In the genomic region with DNA sequence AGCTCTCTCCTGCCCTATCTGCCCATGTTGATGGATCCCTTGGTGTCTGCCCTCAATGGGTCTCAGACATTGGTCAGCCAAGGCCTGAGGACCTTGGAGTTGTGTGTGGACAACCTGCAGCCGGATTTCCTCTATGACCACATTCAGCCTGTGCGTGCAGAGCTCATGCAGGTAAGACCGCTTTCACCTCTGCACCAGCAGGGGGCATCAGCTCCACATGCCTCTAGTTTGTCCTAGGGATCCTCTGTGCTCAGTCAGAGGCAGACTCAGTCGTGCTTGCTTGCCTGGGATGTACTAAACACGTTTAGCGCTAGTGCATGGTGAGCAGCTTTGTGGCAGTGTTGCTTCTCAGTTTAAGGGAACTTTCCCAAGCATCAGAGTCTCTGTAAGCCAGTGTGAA, we compare ENCODE assay signal across 9 mouse cellular contexts. TPM values are rescaled to one million over a fixed set of nuclear protein-coding genes. Genes with fewer than 3 reads are reported as not detected.
DNase-seq lines count a peak whose midpoint lies in the region; ATAC-seq and TF ChIP-seq lines count a peak whose summit lies in the region.
"Had no signal": no experiment of that assay in that cellular context is flagged by ENCODE, and none has a peak within 500 bp of the region (broad histone marks: within the 10 kb centered on the region; RNA-seq: fewer than 3 reads in every experiment).

No protein-coding gene starts in this region.

- WGBS in forebrain, postnatal 0 days: 67% methylated on average over 6 of the region's 6 CpGs
- 82% methylated on average over 6 of the region's 6 CpGs for WGBS in forebrain, embryonic 12.5 days
- 81% methylated on average over 6 of the region's 6 CpGs for WGBS in thymus, adult 2 months

- no peak for TF ChIP-seq POLR2A in thymus, adult 2 months (IDR thresholded peaks at IDR 0.05; ENCODE audit: control insufficient read depth, extremely low read depth, insufficient read depth, low read length, poor library complexity)

- H3K27ac ChIP-seq in forebrain, postnatal 0 days (ENCODE audit: low read depth, low read length): no peak overlapping the region
- H3K27ac ChIP-seq in forebrain, embryonic 12.5 days: no peak overlapping the region
- no peak overlapping the region for H3K27ac ChIP-seq in thymus, adult 2 months (ENCODE audit: control insufficient read depth, insufficient read depth, low read length)
- H3K27ac ChIP-seq: liver, embryonic 15.5 days had no signal

- no peak overlapping the region for H3K4me2 ChIP-seq in forebrain, postnatal 0 days (ENCODE audit: low read depth)
- H3K4me2 ChIP-seq in forebrain, embryonic 12.5 days: no peak overlapping the region
- H3K4me2 ChIP-seq: liver, embryonic 15.5 days had no signal

- peak; percentile 68 for TF ChIP-seq CTCF in forebrain, postnatal 0 days (IDR thresholded peaks at IDR 0.05; ENCODE audit: low read depth)
- TF ChIP-seq CTCF in thymus, adult 2 months (IDR thresholded peaks at IDR 0.05; ENCODE audit: borderline replicate concordance, control insufficient read depth, extremely low read depth, insufficient read depth, low read length, poor library complexity): peak; percentile 75; the same call in 1 of the 2 replicates

- no peak overlapping the region for H3K4me3 ChIP-seq in forebrain, postnatal 0 days (ENCODE audit: low read depth, low read length)
- H3K4me3 ChIP-seq in forebrain, embryonic 12.5 days (replicated peaks): no peak overlapping the region
- no peak overlapping the region for H3K4me3 ChIP-seq in thymus, adult 2 months (ENCODE audit: control insufficient read depth, insufficient read depth, low read length)
- H3K4me3 ChIP-seq: liver, embryonic 15.5 days had no signal

- peak; percentile 20; the same call in 1 of the 2 replicates for ATAC-seq in forebrain, postnatal 0 days
- no peak for ATAC-seq in forebrain, embryonic 12.5 days (ENCODE audit: low FRiP score)

- H3K9me3 ChIP-seq in forebrain, postnatal 0 days (ENCODE audit: low read length): no peaks in the 10 kb centered on the region
- H3K9me3 ChIP-seq in forebrain, embryonic 12.5 days: no peaks in the 10 kb centered on the region
- H3K9me3 ChIP-seq: liver, embryonic 15.5 days had no signal

- H3K36me3 ChIP-seq in forebrain, postnatal 0 days (ENCODE audit: insufficient read depth): peaks cover 99% of the 10 kb centered on the region
- H3K36me3 ChIP-seq in forebrain, embryonic 12.5 days (replicated peaks): peaks cover 100% of the 10 kb centered on the region
- peaks cover 86% of the 10 kb centered on the region for H3K36me3 ChIP-seq in thymus, adult 2 months (ENCODE audit: control insufficient read depth, insufficient read depth, low read length)

- no peaks in the 10 kb centered on the region for H3K27me3 ChIP-seq in forebrain, postnatal 0 days (ENCODE audit: insufficient read depth, low read length)
- H3K27me3 ChIP-seq in forebrain, embryonic 12.5 days: no peaks in the 10 kb centered on the region
- no peaks in the 10 kb centered on the region for H3K27me3 ChIP-seq in thymus, adult 2 months (ENCODE audit: control insufficient read depth, insufficient read depth, low read length)
- H3K27me3 ChIP-seq: liver, embryonic 15.5 days had no signal

- no peaks in the 10 kb centered on the region for H3K4me1 ChIP-seq in forebrain, postnatal 0 days (ENCODE audit: insufficient read depth)
- H3K4me1 ChIP-seq in forebrain, embryonic 12.5 days: no peaks in the 10 kb centered on the region
- H3K4me1 ChIP-seq in thymus, adult 2 months (replicated peaks; ENCODE audit: control insufficient read depth, insufficient read depth, low read length): no peaks in the 10 kb centered on the region
- H3K4me1 ChIP-seq: liver, embryonic 15.5 days had no signal

- peak; percentile 15 for DNase-seq in forebrain, postnatal 0 days
- peak; percentile 22 for DNase-seq in thymus, adult 2 months
- no peak for DNase-seq in thymus, adult 18-20 months
- peak; percentile 19 for DNase-seq in embryo, embryonic 9.5 days (ENCODE audit: extremely low spot score)
- peak; percentile 29 to 33 for DNase-seq in layer of hippocampus, postnatal 10 days (ENCODE audit: low spot score in 2 of 2)
- DNase-seq in naive thymus-derived CD4-positive, alpha-beta T cell, adult 2 months (ENCODE audit: low read depth): peak; percentile 36
- DNase-seq in ovary, postnatal 10 days (ENCODE audit: low spot score): no peak

- no peak overlapping the region for H3K9ac ChIP-seq in forebrain, postnatal 0 days
- no peak overlapping the region for H3K9ac ChIP-seq in forebrain, embryonic 12.5 days
- H3K9ac ChIP-seq: liver, embryonic 15.5 days had no signal

RNA-seq across cellular contexts. Expression of a gene that starts 27.2 kb away (rescaled TPM):
- 92.1 and 125 TPM in 2 replicates for total RNA-seq in forebrain, postnatal 0 days (2014; rRNA removed)
- polyA plus RNA-seq in forebrain, postnatal 0 days (2015; fragmentation: Nextera tagmentation; extraction: Ambion mirVana): 30.2 and 47.1 TPM in 2 replicates
- 100 and 107 TPM in 2 replicates for polyA plus RNA-seq in forebrain, embryonic 12.5 days (2016; fragmentation: Nextera tagmentation; extraction: Ambion mirVana)
- polyA plus RNA-seq in thymus, adult 2 months (2012; rRNA removed): 204 and 207 TPM in 2 replicates
- 100 to 1,000 TPM; 149 to 169 TPM for total RNA-seq in layer of hippocampus, postnatal 10 days (2021)

RNA-seq across cellular contexts. Expression of a gene that starts 33.1 kb away (rescaled TPM):
- 164 and 262 TPM in 2 replicates for total RNA-seq in forebrain, postnatal 0 days (2014; rRNA removed)
- polyA plus RNA-seq in forebrain, postnatal 0 days (2015; fragmentation: Nextera tagmentation; extraction: Ambion mirVana): 175 and 379 TPM in 2 replicates
- 48.1 and 56.0 TPM in 2 replicates for polyA plus RNA-seq in forebrain, embryonic 12.5 days (2016; fragmentation: Nextera tagmentation; extraction: Ambion mirVana)
- polyA plus RNA-seq in thymus, adult 2 months (2012; rRNA removed): 0.17 and 0.18 TPM in 2 replicates
- 100 to 1,000 TPM; 168 to 176 TPM for total RNA-seq in layer of hippocampus, postnatal 10 days (2021)

Comparison
In these comparisons a context has a peak if more than half of its experiments do, and no peak if none do; other contexts are left out.
1. DNase-seq: peak in forebrain, postnatal 0 days (single experiment), thymus, adult 2 months (single experiment), embryo, embryonic 9.5 days (single experiment), layer of hippocampus, postnatal 10 days (2 of 2) and naive thymus-derived CD4-positive, alpha-beta T cell, adult 2 months (single experiment); none in thymus, adult 18-20 months (0 of 2) and ovary, postnatal 10 days (single experiment).
2. RNA of a gene that starts 33.1 kb away (polyA plus RNA-seq): 175 to 379 TPM in forebrain, postnatal 0 days and 48.1 to 56.0 TPM in forebrain, embryonic 12.5 days; 0.17 to 0.18 TPM in thymus, adult 2 months; every median in the first group is over 10 times any median in the second.